Mouse (Mus musculus): ENCODE results near the gene Tmem132e.
A peak's percentile ranks its signal among the peaks of the same experiment; 100 is the strongest.

Gene Tmem132e

DNA sequence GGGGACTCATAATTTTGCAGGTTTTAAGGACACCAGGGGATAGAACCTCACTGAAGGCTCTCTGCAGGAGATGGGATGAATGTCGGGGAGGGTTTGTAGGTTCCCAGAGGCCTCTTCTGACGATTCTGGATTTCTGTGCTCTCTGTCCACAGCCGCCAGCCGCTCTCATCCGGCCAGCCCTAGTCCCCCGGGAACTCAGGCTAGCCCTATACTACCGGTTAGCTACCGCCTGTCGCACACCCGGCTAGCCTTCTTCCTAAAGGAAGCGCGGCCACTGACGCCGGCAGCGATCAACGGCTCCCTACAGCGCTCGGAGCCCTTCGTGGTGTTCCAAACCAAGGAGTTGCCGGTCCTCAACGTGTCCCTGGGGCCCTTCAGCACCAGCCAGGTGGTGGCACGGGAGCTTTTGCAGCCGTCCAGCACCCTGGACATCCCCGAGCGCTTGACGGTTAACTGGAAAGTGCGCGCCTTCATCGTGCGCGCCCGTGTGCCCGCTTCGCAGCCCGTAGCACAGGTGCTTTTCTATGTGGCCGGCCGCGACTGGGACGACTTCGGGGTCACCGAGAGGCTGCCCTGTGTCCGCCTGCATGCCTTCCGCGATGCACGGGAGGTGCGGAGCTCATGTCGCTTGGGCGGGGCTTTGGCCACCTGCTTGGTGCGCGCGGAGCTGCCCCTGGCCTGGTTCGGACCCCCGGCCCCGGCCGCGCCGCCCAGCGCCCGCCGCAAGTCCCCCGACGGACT is 45.6 kb downstream of the Tmem132e start:
- DNase-seq (ENCODE audit: low spot score), result no peak

DNA sequence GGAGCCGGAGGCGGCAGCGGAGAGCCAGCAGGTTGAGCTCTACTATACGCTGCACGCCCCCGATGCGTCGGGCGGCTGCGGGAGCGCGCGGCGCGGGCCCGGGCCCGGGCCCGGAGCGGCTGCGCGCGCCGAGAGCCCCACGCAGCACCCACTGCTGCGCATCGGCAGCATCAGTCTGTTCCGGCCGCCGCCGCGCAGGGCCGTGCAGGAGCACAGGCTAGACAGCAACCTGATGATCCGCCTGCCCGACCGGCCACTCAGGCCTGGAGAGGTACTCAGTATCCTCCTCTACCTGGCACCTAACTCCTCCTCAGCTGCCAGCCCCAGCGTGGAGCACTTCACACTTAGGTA is 46.1 kb downstream of the Tmem132e start:
- no peak for DNase-seq (ENCODE audit: low spot score)

DNA sequence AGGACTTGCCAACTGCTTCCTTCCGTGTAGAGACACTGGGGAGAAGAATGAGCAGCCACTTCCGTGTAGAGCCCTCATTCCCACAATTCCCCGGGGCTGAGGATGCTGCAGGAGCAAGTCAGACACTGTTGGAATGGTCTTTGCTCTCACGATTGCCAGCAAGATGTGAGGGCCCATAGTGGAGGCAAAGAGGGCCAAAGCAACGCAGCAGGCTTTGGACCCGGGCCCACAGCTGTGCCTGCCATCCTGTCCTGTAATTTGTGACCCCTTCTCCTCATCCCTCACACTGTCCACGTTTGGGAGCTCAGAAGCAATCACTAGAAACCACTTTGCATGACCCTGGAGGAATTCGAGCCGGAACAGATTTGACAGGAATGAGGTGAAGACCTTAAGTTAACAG is 59.8 kb downstream of the Tmem132e start:
- no peak for DNase-seq (ENCODE audit: low spot score)

GRCm38 (mm10) chr11:82452516-82452915 is 63.8 kb downstream of the Tmem132e start:
- DNase-seq (ENCODE audit: low spot score), result no peak

DNA sequence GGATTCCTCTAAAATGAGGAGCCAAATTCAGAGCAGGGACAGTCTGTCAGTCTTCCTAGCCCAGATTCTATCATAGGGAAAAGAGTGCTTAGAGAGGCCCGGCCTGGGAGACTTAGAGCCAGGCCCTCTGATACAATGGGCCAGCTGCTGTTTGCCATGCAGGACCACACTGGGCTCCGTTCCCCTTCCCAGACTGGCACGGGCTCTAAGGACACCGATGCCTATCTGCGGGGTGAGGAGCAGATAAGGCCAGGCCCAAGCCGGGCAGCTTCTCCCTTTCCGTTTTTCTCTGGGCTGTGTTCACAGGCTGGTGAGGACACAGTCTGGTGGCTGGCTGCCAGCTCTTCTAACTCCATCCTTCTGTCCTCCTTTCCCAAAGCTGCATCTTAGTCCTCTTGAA is 64.5 kb downstream of the Tmem132e start:
- no peak for DNase-seq (ENCODE audit: low spot score)

- DNase-seq (ENCODE audit: low spot score), result no peak
These were observed 72.6 kb downstream of the Tmem132e start for GRCm38 (mm10) chr11:82461326-82461725.

GRCm38 (mm10) chr11:82465536-82465935 is 76.8 kb downstream of the Tmem132e start:
- no peak for DNase-seq (ENCODE audit: low spot score)

DNA sequence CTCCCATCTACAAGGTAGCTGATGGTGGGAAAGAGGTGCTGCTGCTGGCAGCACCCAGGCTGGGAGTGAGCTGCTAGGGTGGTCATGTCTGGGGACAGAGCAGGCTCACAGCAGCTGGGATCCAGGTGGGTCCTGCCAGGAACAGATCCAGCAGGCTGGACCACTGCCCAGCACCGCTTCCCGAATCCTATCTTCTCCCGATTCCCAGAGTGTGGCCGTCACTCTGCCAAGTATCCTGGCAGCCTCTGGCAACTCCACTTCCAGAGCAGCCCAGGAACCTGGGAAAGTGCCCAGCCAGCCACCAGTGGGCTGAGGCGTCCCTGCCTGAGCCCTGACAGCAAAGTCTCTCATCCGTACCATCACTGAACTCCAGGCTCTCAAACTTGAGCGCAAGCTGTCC is 78.5 kb downstream of the Tmem132e start:
- DNase-seq (ENCODE audit: low spot score), result peak; percentile 43

DNA sequence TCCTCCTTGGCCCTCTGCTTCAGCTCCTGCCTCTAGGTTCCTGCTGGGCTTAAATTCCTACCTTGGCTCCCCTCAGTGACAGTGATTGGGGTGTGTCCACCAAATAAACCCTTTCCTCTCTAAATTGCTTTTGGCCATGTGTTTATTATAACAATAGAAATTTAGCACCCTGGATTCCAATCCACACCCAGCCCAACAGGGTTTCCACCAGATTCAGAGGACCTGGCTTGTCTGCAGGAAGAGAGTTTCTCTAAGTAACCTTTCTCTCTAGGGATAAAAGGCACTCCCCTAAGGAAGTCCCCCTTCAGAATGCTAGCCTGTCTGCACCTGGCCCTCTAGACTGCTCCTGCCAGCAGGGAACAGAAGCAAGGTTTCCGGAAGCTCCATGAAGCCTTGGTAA is 82.4 kb downstream of the Tmem132e start:
- DNase-seq (ENCODE audit: low spot score), result no peak

DNA sequence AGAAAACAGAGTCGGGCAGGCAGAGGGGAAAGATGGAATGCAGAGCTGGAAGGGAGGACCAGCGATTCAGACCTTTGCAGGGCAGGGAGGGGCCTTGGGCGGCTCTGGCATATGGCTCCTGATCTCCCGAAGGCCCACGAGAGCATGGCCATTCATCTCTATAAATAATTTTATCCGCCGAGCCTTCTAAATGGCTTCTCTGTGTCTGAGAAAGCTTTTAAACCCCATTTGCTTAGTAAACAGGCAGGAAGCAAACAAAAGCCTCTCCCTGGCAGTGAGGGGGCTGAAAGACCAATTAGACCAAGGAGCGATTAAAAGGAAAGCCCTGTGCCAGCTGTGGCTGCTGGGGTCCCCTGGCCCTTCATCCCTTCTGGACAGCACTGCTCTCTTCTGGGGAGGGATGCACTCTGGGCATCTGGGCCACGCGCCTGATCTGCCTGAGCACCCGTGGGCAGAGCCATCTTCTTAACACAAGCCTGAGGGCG is 84.5 kb downstream of the Tmem132e start:
- DNase-seq (ENCODE audit: low spot score), result no peak

DNA sequence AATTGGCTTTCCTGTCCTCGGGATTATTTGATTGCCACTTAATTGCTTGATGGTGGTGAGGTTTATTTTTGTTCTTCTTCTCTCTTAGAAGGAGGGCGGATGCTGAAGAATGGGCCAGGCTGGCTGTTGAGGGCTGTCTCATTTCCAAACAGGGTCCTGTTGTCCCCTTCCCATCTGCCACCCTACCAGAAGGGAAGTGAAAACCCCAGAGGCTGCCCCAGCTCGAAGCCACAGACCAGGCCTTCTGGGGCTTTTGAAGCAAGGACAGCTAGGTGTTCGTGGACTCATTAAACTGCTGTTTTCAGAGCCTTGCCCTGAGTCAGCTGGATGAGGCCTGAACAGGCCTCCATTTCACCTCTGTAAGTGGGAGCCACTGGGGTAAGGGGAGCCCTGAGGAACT is 87.4 kb downstream of the Tmem132e start:
- DNase-seq (ENCODE audit: low spot score), result no peak

GRCm38 (mm10) chr11:82477412-82477811 is 88.7 kb downstream of the Tmem132e start:
- no peak for DNase-seq (ENCODE audit: low spot score)

DNA sequence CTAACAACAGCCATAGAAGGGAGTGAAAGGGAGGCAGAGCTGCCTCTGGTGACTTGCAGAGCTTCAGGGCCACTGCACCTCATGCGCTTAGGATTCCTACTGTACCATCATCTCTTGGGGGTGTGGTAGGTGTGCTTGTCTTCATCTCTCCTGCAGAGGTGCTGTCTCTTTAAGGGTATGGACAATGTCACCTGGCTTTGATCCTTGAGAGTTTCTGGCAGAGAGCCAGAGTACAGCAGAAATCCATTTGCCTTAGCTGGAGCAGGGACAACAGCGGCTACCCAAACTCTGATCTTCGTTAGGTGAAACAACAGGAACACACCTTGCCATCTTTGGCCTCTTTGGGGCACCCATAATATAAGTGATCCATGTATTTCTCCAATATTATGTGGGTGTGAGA is 92.2 kb downstream of the Tmem132e start:
- DNase-seq (ENCODE audit: low spot score), result no peak

GRCm38 (mm10) chr11:82487359-82488086 is 98.8 kb downstream of the Tmem132e start:
- no peak for DNase-seq (ENCODE audit: low spot score)

- DNase-seq (ENCODE audit: low spot score), result no peak
These were observed 102.2 kb downstream of the Tmem132e start for GRCm38 (mm10) chr11:82490896-82491295.

Measured in testis, postnatal 10 days (tissue).